Mouse (Mus musculus) limb, embryonic 14.5 days (tissue): Measurements from ENCODE around the gene Incenp. TPM values are rescaled to one million over a fixed set of nuclear protein-coding genes. Genes with fewer than 3 reads are reported as not detected.

Experiments used
- ATAC-seq: fragments of 200-750 bp; cut with Nextera tagmentation; 2 replicates; pipeline ENCODE4 v1.8.0; 2017; ENCODE audit warnings: low read depth, moderate number of reproducible peaks, moderate TSS enrichment; ENCODE audit not compliant: low FRiP score
- DNase-seq: peaks from one replicate; pipeline ENCODE4 v3.0.0-alpha.2; 2015; ENCODE audit warnings: low spot score
- H3K27ac ChIP-seq: fragments of 300-500 bp; sonication (generic); replicated peaks from 2 replicates; pipeline ENCODE4 v1.5.1; 2014; ENCODE audit warnings: low read depth, mild to moderate bottlenecking, low read length, moderate library complexity, mixed read lengths
- H3K27me3 ChIP-seq: fragments of 300-500 bp; sonication (generic); 2 replicates; pipeline ENCODE4 v1.6.1; 2014; ENCODE audit warnings: low read length, mixed read lengths; ENCODE audit not compliant: control insufficient read depth, insufficient read depth
- H3K36me3 ChIP-seq: fragments of 300-500 bp; sonication (generic); 2 replicates; pipeline ENCODE4 v1.6.1; 2014; ENCODE audit warnings: mild to moderate bottlenecking, low read length, moderate library complexity, mixed read lengths; ENCODE audit not compliant: control insufficient read depth, insufficient read depth
- H3K4me1 ChIP-seq: fragments of 300-500 bp; sonication (generic); 2 replicates; pipeline ENCODE4 v1.6.1; 2014; ENCODE audit warnings: antibody characterized with exemption, low read length, mixed read lengths; ENCODE audit not compliant: control insufficient read depth, insufficient read depth
- H3K4me2 ChIP-seq: fragments of 300-500 bp; sonication (generic); replicated peaks from 2 replicates; pipeline ENCODE4 v1.6.1; 2014; ENCODE audit warnings: low read depth, mild to moderate bottlenecking, low read length, moderate library complexity; ENCODE audit not compliant: severe bottlenecking
- H3K4me3 ChIP-seq: fragments of 300-500 bp; sonication (generic); replicated peaks from 2 replicates; pipeline ENCODE4 v1.5.1; 2014; ENCODE audit warnings: low read length
- H3K9ac ChIP-seq: fragments of 300-500 bp; sonication (generic); 2 replicates; pipeline ENCODE4 v1.6.1; 2014; ENCODE audit warnings: mild to moderate bottlenecking, low read depth, low read length, moderate library complexity; ENCODE audit not compliant: severe bottlenecking
- H3K9me3 ChIP-seq: fragments of 300-500 bp; sonication (generic); 2 replicates; pipeline ENCODE4 v1.6.1; 2016; ENCODE audit warnings: low read length; ENCODE audit not compliant: control insufficient read depth
- POLR2A ChIP-seq: fragments of 200-500 bp; IDR thresholded peaks from 2 replicates; pipeline ENCODE4 v1.8.0; 2012; ENCODE audit warnings: inconsistent platforms, mild to moderate bottlenecking, moderate library complexity, borderline replicate concordance; ENCODE audit not compliant: insufficient read depth, insufficient read length; ENCODE audit errors: extremely low read depth
- WGBS: fragments of 180-500 bp; shearing (Covaris S2); extraction: QIAGEN DNeasy Blood & Tissue Kit; methylation state at CpG from one replicate; pipeline ENCODE4 v1.1.7; 2014; 5-methylcytosine and 5-hydroxymethylcytosine counted together
- polyA plus RNA-seq, 2 experiments: library from polyadenylated mRNA; depleted of rRNA in 1 of 2; stranded (reverse) in 1 of 2; unstranded in 1 of 2; fragments of >200 nt; fragmentation: Nextera tagmentation in 1 of 2; extraction: Ambion mirVana in 1 of 2; gene quantifications; 2 replicates each; pipeline versions ENCODE4 v1.2.1 to v1.2.3; 2012 to 2014

The Incenp gene
- polyA plus RNA-seq, 2 experiments: 60.2 to 69.1 TPM

GRCm38 (mm10) chr19:9941809-9942208, 42.5 kb upstream of the Incenp start:
- DNase-seq (no peak), ATAC-seq (no peak)
- TF ChIP-seq POLR2A: no peak
- Histone ChIP-seq H3K36me3 (no peaks in the 10 kb centered on the region), H3K4me3 (no peak overlapping the region), H3K4me2 (no peak overlapping the region), H3K9me3 (no peaks in the 10 kb centered on the region), H3K4me1 (peaks cover 2% of the 10 kb centered on the region; the same call in 1 of the 2 replicates), H3K9ac (no peak overlapping the region), H3K27me3 (no peaks in the 10 kb centered on the region), H3K27ac (no peak overlapping the region)
- WGBS: 53% methylated on average over 1 of the region's 1 CpGs

- no peak for DNase-seq
- Histone ChIP-seq H3K4me1 (peaks cover 2% of the 10 kb centered on the region; the same call in 1 of the 2 replicates), H3K4me3 (no peak overlapping the region), H3K9ac (no peak overlapping the region), H3K9me3 (no peaks in the 10 kb centered on the region), H3K4me2 (no peak overlapping the region), H3K36me3 (no peaks in the 10 kb centered on the region), H3K27me3 (no peaks in the 10 kb centered on the region), H3K27ac (no peak overlapping the region)
- WGBS: 59% methylated on average over 4 of the region's 4 CpGs
- no peak for TF ChIP-seq POLR2A
- ATAC-seq: no peak
Observed at GRCm38 (mm10) chr19:9940903-9941302, 41.6 kb upstream of the Incenp start.

- no peak overlapping the region for H3K4me2 ChIP-seq
- H3K4me3 ChIP-seq: no peak overlapping the region
- ATAC-seq (no peak), DNase-seq (no peak)
- no peak overlapping the region for H3K9ac ChIP-seq
- H3K4me1 ChIP-seq: peaks cover 2% of the 10 kb centered on the region; the same call in 1 of the 2 replicates
- H3K27ac ChIP-seq: no peak overlapping the region
- H3K27me3 ChIP-seq: no peaks in the 10 kb centered on the region
- no peaks in the 10 kb centered on the region for H3K36me3 ChIP-seq
- 58% methylated on average over 7 of the region's 7 CpGs for WGBS
- H3K9me3 ChIP-seq: no peaks in the 10 kb centered on the region
- no peak for TF ChIP-seq POLR2A
Observed at GRCm38 (mm10) chr19:9939841-9940240, 40.5 kb upstream of the Incenp start.

GRCm38 (mm10) chr19:9938824-9939303, 39.5 kb upstream of the Incenp start:
- ATAC-seq: no peak
- Histone ChIP-seq H3K27ac (no peak overlapping the region), H3K27me3 (no peaks in the 10 kb centered on the region), H3K9ac (no peak overlapping the region), H3K4me3 (no peak overlapping the region), H3K4me1 (peaks cover 2% of the 10 kb centered on the region; the same call in 1 of the 2 replicates), H3K36me3 (no peaks in the 10 kb centered on the region), H3K9me3 (no peaks in the 10 kb centered on the region), H3K4me2 (no peak overlapping the region)
- WGBS: 65% methylated on average over 13 of the region's 13 CpGs
- no peak for TF ChIP-seq POLR2A
- no peak for DNase-seq

GRCm38 (mm10) chr19:9938156-9938823, 38.9 kb upstream of the Incenp start:
- Histone ChIP-seq H3K36me3 (no peaks in the 10 kb centered on the region), H3K9me3 (no peaks in the 10 kb centered on the region), H3K4me1 (no peaks in the 10 kb centered on the region; the same call in 1 of the 2 replicates), H3K4me2 (no peak overlapping the region), H3K4me3 (no peak overlapping the region), H3K9ac (no peak overlapping the region), H3K27ac (no peak overlapping the region), H3K27me3 (no peaks in the 10 kb centered on the region)
- TF ChIP-seq POLR2A: no peak
- ATAC-seq: no peak
- WGBS: 78% methylated on average over 6 of the region's 6 CpGs
- DNase-seq: no peak

- TF ChIP-seq POLR2A: no peak
- Histone ChIP-seq H3K4me2 (no peak overlapping the region), H3K27ac (no peak overlapping the region), H3K9ac (no peak overlapping the region), H3K4me3 (no peak overlapping the region), H3K36me3 (no peaks in the 10 kb centered on the region), H3K9me3 (no peaks in the 10 kb centered on the region), H3K4me1 (no peaks in the 10 kb centered on the region; the same call in 1 of the 2 replicates), H3K27me3 (no peaks in the 10 kb centered on the region)
- 61% methylated on average over 5 of the region's 5 CpGs for WGBS
- ATAC-seq (no peak), DNase-seq (no peak)
Observed at GRCm38 (mm10) chr19:9937428-9937827, 38.1 kb upstream of the Incenp start.
